Comparison of ENCODE assay signal across 14 mouse cellular contexts in genomic region chr1:72069056-72069455, GRCm38 (mm10).
DNase-seq lines count a peak whose midpoint lies in the region; ATAC-seq lines count a peak whose summit lies in the region.
"Had no signal": no experiment of that assay in that cellular context is flagged by ENCODE, and none has a peak within 500 bp of the region (broad histone marks: within the 10 kb centered on the region; RNA-seq: fewer than 3 reads in every experiment).

No protein-coding gene starts in this region.

- WGBS in hindbrain, embryonic 14.5 days = 52% methylated on average over 4 of the region's 4 CpGs
- 83% methylated on average over 4 of the region's 4 CpGs for WGBS in hindbrain, embryonic 11.5 days
- WGBS in midbrain, embryonic 14.5 days = 68% methylated on average over 4 of the region's 4 CpGs
- WGBS in midbrain, embryonic 11.5 days = 87% methylated on average over 4 of the region's 4 CpGs
- WGBS in liver, embryonic 12.5 days (ENCODE audit: insufficient replicate concordance) = 68% methylated on average over 4 of the region's 4 CpGs

- H3K9me3 ChIP-seq in hindbrain, embryonic 14.5 days (ENCODE audit: control insufficient read depth, low read length) = no peaks in the 10 kb centered on the region
- H3K9me3 ChIP-seq in hindbrain, embryonic 11.5 days (ENCODE audit: control insufficient read depth, low read length) = no peaks in the 10 kb centered on the region
- H3K9me3 ChIP-seq in midbrain, embryonic 14.5 days (ENCODE audit: control insufficient read depth, low read length) = no peaks in the 10 kb centered on the region
- no peaks in the 10 kb centered on the region for H3K9me3 ChIP-seq in midbrain, embryonic 11.5 days (ENCODE audit: control insufficient read depth, low read length)
- no peaks in the 10 kb centered on the region for H3K9me3 ChIP-seq in liver, embryonic 12.5 days (replicated peaks)
- H3K9me3 ChIP-seq: G1E; hindbrain, embryonic 15.5 days had no signal

- no peak overlapping the region for H3K4me2 ChIP-seq in hindbrain, embryonic 14.5 days (replicated peaks)
- H3K4me2 ChIP-seq in hindbrain, embryonic 11.5 days (replicated peaks; ENCODE audit: low read depth, low read length) = no peak overlapping the region
- H3K4me2 ChIP-seq in midbrain, embryonic 14.5 days (ENCODE audit: low read length) = no peak overlapping the region
- no peak overlapping the region for H3K4me2 ChIP-seq in midbrain, embryonic 11.5 days
- H3K4me2 ChIP-seq in liver, embryonic 12.5 days = no peak overlapping the region
- H3K4me2 ChIP-seq: hindbrain, embryonic 15.5 days had no signal

- H3K4me3 ChIP-seq in hindbrain, embryonic 14.5 days (replicated peaks; ENCODE audit: low read length) = no peak overlapping the region
- no peak overlapping the region for H3K4me3 ChIP-seq in hindbrain, embryonic 11.5 days (ENCODE audit: low read depth, low read length)
- H3K4me3 ChIP-seq in midbrain, embryonic 14.5 days (replicated peaks; ENCODE audit: low read depth, low read length) = no peak overlapping the region
- no peak overlapping the region for H3K4me3 ChIP-seq in midbrain, embryonic 11.5 days (ENCODE audit: low read depth, low read length)
- no peak overlapping the region for H3K4me3 ChIP-seq in liver, embryonic 12.5 days
- H3K4me3 ChIP-seq: hindbrain, embryonic 15.5 days had no signal

- no peak overlapping the region for H3K9ac ChIP-seq in hindbrain, embryonic 14.5 days
- no peak overlapping the region for H3K9ac ChIP-seq in hindbrain, embryonic 11.5 days (ENCODE audit: low read depth, low read length)
- H3K9ac ChIP-seq in midbrain, embryonic 14.5 days (replicated peaks; ENCODE audit: low read length) = no peak overlapping the region
- no peak overlapping the region for H3K9ac ChIP-seq in midbrain, embryonic 11.5 days (ENCODE audit: low read length)
- no peak overlapping the region for H3K9ac ChIP-seq in liver, embryonic 12.5 days
- H3K9ac ChIP-seq: hindbrain, embryonic 15.5 days; liver, embryonic 14.5 days had no signal

- ATAC-seq in hindbrain, embryonic 14.5 days (ENCODE audit: low FRiP score) = peak; percentile 71; the same call in 1 of the 2 replicates
- no peak for ATAC-seq in hindbrain, embryonic 11.5 days (ENCODE audit: low FRiP score)
- no peak for ATAC-seq in midbrain, embryonic 14.5 days (ENCODE audit: low FRiP score, low TSS enrichment)
- ATAC-seq in midbrain, embryonic 11.5 days (ENCODE audit: low FRiP score) = no peak
- no peak for ATAC-seq in liver, embryonic 12.5 days

- no peaks in the 10 kb centered on the region for H3K36me3 ChIP-seq in hindbrain, embryonic 14.5 days (replicated peaks; ENCODE audit: control insufficient read depth, insufficient read depth)
- no peaks in the 10 kb centered on the region for H3K36me3 ChIP-seq in hindbrain, embryonic 11.5 days (ENCODE audit: control insufficient read depth, insufficient read depth, low read length)
- no peaks in the 10 kb centered on the region for H3K36me3 ChIP-seq in midbrain, embryonic 14.5 days (ENCODE audit: control insufficient read depth, insufficient read depth, low read length)
- no peaks in the 10 kb centered on the region for H3K36me3 ChIP-seq in midbrain, embryonic 11.5 days (ENCODE audit: control insufficient read depth, insufficient read depth, low read length)
- H3K36me3 ChIP-seq in liver, embryonic 12.5 days = no peaks in the 10 kb centered on the region
- H3K36me3 ChIP-seq: G1E; hindbrain, embryonic 15.5 days had no signal

- H3K27ac ChIP-seq in hindbrain, embryonic 14.5 days = no peak overlapping the region
- no peak overlapping the region for H3K27ac ChIP-seq in hindbrain, embryonic 11.5 days (ENCODE audit: low read depth, low read length)
- H3K27ac ChIP-seq in midbrain, embryonic 14.5 days (replicated peaks; ENCODE audit: low read depth, low read length) = no peak overlapping the region
- no peak overlapping the region for H3K27ac ChIP-seq in midbrain, embryonic 11.5 days (ENCODE audit: low read depth, low read length)
- no peak overlapping the region for H3K27ac ChIP-seq in liver, embryonic 12.5 days
- H3K27ac ChIP-seq: hindbrain, embryonic 15.5 days; liver, embryonic 14.5 days had no signal

- peaks cover 5% of the 10 kb centered on the region; the same call in 1 of the 2 replicates for H3K4me1 ChIP-seq in hindbrain, embryonic 14.5 days (replicated peaks; ENCODE audit: control insufficient read depth, insufficient read depth, low read length)
- H3K4me1 ChIP-seq in hindbrain, embryonic 11.5 days (replicated peaks; ENCODE audit: control insufficient read depth, insufficient read depth, low read length) = no peaks in the 10 kb centered on the region
- H3K4me1 ChIP-seq in midbrain, embryonic 14.5 days (ENCODE audit: control insufficient read depth, insufficient read depth, low read length) = 0 out of 2 replicates have a peak, but pooled peaks cover 3% of the 10 kb centered on the region
- no peaks in the 10 kb centered on the region for H3K4me1 ChIP-seq in midbrain, embryonic 11.5 days (ENCODE audit: control insufficient read depth, insufficient read depth, low read length)
- H3K4me1 ChIP-seq in liver, embryonic 12.5 days = no peaks in the 10 kb centered on the region

- no peaks in the 10 kb centered on the region for H3K27me3 ChIP-seq in hindbrain, embryonic 14.5 days (ENCODE audit: control insufficient read depth, insufficient read depth, low read length)
- no peaks in the 10 kb centered on the region for H3K27me3 ChIP-seq in hindbrain, embryonic 11.5 days (ENCODE audit: control insufficient read depth, insufficient read depth, low read length)
- H3K27me3 ChIP-seq in midbrain, embryonic 14.5 days (ENCODE audit: control insufficient read depth, insufficient read depth, low read length) = no peaks in the 10 kb centered on the region
- no peaks in the 10 kb centered on the region for H3K27me3 ChIP-seq in midbrain, embryonic 11.5 days (ENCODE audit: control insufficient read depth, insufficient read depth, low read length)
- no peaks in the 10 kb centered on the region for H3K27me3 ChIP-seq in liver, embryonic 12.5 days (replicated peaks)
- H3K27me3 ChIP-seq: hindbrain, embryonic 15.5 days had no signal

- no peak for DNase-seq in hindbrain, embryonic 14.5 days (ENCODE audit: low spot score)
- DNase-seq in hindbrain, embryonic 11.5 days (ENCODE audit: low spot score) = no peak
- peak; percentile 26 for DNase-seq in midbrain, embryonic 14.5 days
- no peak for DNase-seq in midbrain, embryonic 11.5 days (ENCODE audit: low spot score, missing footprints)
- peak; percentile 70 for DNase-seq in fibroblast of lung, adult 2 months (ENCODE audit: low read depth)
- DNase-seq in ovary, postnatal 14 days (ENCODE audit: low spot score) = no peak
- DNase-seq: adrenal gland, postnatal 10 days; cerebellum, adult 9-10 months; kidney, adult 2 months; thymus, postnatal 4 days had no signal

Comparison
In these comparisons a context has a peak if more than half of its experiments do, and no peak if none do; other contexts are left out.
1. DNase-seq: peak in midbrain, embryonic 14.5 days (single experiment) and fibroblast of lung, adult 2 months (single experiment); none in hindbrain, embryonic 14.5 days (single experiment), hindbrain, embryonic 11.5 days (single experiment), midbrain, embryonic 11.5 days (single experiment) and ovary, postnatal 14 days (single experiment).